Mouse (Mus musculus) liver, embryonic 14.5 days (tissue): ENCODE results near the gene Dao.

ENCODE experiments used
- CTCF ChIP-seq: IDR thresholded peaks from 2 replicates; pipeline ENCODE4 v1.5.1; 2016; ENCODE audit warnings: antibody characterized with exemption, low read depth, control low read depth
- EP300 ChIP-seq: IDR thresholded peaks from 2 replicates; pipeline ENCODE4 v1.6.1; 2016; ENCODE audit warnings: antibody characterized with exemption, low read depth

DNA sequence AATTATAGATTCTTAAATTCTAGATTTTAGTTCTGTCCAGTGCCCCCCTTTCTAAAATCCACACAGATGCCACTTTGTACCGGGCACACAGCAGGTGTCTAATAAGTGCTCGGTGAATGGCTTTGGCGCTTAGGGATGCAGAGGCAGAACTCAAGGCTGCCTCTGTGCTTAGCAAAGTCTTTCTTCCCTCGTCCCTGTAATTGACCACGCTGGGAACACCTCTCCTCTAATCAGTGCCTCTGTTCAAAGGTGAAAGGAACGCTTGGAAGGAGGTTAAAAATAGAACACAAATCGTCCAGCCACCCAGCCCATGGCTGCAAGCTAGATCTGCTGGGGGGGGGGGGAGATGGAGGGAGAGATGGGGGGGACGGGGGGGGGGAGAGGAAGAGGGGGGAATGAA is 37.0 kb downstream of the Dao start:
- no peak for TF ChIP-seq CTCF
- no peak for TF ChIP-seq EP300
